Mouse (Mus musculus) brain, embryonic 14.5 days (tissue): ENCODE measurements around the gene Rapgefl1.

ENCODE experiments used
- CTCF ChIP-seq: fragments of 200-500 bp; IDR thresholded peaks from 2 replicates; pipeline ENCODE4 v1.5.1; 2012; ENCODE audit warnings: inconsistent platforms, mild to moderate bottlenecking, moderate library complexity, borderline replicate concordance; ENCODE audit not compliant: insufficient read depth, insufficient read length; ENCODE audit errors: extremely low read depth
- POLR2A ChIP-seq: fragments of 200-500 bp; IDR thresholded peaks from 2 replicates; pipeline ENCODE4 v1.6.1; 2012; ENCODE audit warnings: mild to moderate bottlenecking, inconsistent platforms, borderline replicate concordance; ENCODE audit not compliant: poor library complexity, insufficient read depth, insufficient read length, severe bottlenecking; ENCODE audit errors: extremely low read depth

GRCm38 (mm10) chr11:98863028-98863750 lies 26.6 kb downstream of the Rapgefl1 start, which contains the start of gene Wipf2:
- TF ChIP-seq CTCF (peak; percentile 66), POLR2A (peak; percentile 33; the same call in 1 of the 2 replicates)
